Mouse (Mus musculus): ENCODE results near the gene Calml3.

DNA sequence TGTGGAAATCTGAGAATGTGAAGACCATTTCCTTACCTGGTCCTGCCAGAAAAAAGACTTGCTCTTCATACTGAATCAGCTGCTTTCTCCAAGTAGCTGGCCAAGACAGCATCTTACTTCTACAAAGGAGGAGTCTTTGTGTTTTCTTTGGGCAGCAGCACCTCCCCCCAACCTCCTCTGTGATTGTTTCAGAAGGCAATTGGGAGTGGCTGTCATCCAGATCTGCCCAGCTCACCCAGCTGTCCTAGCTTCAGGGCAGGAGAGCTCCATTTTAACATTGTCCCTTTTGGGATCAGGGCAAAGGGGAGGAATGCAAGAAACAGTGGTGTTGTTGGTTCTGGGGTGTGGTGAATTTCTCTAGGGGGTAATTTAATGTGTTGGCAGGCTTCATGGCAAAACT, 37.0 kb downstream of the Calml3 start:
- TF ChIP-seq CTCF (IDR thresholded peaks at IDR 0.05; ENCODE audit: insufficient read depth, low read depth, low read length): no peak
- no peak for TF ChIP-seq POLR2A (IDR thresholded peaks at IDR 0.05; ENCODE audit: insufficient read depth, low read depth, low read length)
